Mouse (Mus musculus) adrenal gland, postnatal 10 days (tissue): ENCODE data around the gene Ugt1a5. TPM values are rescaled to one million over a fixed set of nuclear protein-coding genes. Genes with fewer than 3 reads are reported as not detected.

Experiments used
- DNase-seq: peaks from one replicate; pipeline ENCODE4 v3.0.0; 2021; ENCODE audit warnings: mixed read lengths
- total RNA-seq, 2 experiments: library from RNA; stranded (reverse); gene quantifications; 2 replicates each; pipeline ENCODE4 v1.2.3; 2021

Ugt1a5 gene
- total RNA-seq, 2 experiments from 2014 or later: 0.48 to 0.61 TPM

DNA sequence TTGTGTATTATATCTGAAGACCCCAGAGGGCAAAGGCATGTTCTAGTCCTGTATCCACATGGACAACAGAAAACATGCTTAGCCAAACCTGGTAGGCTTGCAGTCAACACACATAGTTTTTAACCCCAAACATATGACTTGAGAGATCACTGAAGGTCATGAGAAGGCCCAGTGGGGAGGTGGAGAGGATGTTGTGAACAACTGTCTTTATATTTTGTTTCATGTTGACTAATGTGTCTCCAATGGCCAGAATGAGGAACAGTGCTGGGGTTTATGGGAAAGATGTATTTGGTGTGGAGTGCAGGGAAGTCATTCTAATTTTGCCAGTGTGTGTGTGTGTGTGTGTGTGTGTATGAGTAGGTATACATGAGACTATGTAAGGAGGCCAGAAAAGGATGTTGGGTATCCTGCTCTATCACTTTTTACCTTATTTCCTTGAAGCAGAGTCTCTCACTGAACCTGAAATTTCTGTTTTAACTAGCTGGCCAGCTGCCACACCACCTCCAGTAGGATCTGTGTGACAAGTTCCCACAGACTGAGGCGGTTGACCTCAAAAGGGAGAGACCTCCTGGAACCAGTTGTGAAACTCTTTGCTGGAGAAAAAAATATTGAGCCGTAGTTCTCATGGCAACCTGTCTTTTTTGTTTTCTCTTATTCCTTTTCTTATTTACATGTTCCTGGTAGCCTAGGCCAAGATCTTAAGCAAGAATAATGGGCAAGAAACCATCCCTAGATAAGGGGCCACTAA lies 58.4 kb downstream of the Ugt1a5 start:
- DNase-seq: peak; percentile 74

- DNase-seq: peak; percentile 7
Measured at GRCm38 (mm10) chr1:88225301-88225700, 59.5 kb downstream of the Ugt1a5 start.

DNA sequence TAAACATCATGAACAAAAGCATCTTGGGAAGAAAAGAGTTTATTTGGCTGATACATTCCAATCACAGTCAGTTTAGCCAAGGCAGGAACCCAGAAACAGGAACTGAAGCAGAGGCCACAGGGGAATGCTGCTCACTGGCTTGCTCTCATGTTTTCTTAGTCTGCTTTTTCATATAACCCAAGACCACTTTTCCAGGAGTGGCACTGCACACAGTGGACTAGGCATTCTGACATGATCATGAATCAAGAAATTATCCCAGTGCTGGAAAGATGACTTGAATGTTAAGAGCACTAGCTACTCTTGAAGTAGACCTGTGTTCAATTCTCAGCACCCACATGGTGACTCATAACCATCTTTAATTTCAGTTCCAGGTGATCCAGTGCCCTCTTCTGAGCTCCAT lies 59.9 kb downstream of the Ugt1a5 start:
- DNase-seq: no peak

DNA sequence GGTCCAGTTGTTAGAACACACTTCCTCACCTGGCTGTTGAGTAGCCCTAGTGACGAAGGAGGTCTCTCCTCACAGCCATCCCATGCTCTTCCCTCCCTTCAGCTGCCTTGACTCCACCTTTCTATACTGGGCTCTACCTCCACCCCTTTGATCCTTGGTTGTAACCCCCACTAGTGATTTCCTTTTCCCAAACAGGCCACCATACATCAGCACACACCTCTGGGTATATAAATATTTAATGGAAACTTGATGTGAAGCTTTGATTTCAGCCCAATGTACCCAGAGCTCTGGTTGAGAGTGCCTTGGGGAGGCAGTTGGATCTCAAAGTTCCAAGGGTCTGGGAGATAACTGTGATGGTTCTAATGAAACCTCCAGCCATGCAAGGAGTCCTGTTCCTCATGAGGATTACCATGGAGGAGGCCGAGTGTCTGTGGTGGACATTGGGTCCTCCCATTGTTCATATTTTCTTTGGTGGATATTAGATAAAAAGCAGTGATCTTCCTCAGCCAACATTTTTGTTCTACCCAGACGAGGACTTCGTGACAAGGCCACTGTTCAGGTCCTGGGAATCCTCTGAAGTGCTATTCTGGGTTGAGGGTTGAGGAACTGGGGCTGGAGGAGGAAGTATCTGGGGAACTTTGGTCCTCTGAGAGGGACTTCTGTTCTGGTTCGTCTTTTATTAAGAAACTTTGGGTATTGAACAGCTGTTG lies 61.0 kb downstream of the Ugt1a5 start, which contains the start of gene Mroh2a:
Mroh2a (plus strand) TSS at position 317 of the 710 bp plus-strand sequence.
- DNase-seq: no peak

- no peak for DNase-seq
Measured at GRCm38 (mm10) chr1:88227482-88227881, 61.7 kb downstream of the Ugt1a5 start.

DNA sequence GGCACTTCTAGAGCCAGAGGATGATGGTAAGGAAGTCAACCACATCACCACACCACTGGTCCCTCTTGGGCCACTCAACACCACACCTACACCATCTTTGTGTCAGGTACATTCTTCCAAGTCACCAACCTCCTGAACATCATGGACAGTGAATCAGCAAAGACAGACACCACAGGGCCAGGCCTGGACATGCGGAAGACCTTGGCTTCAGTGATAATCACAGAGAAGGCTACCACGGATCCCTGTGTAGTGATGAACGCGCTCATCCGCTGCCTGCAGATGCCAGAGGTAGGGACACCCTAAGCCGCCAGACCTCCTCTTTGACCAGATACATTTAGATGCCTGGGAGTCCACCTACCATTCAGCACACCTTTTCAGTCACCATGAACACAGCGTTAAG lies 62.3 kb downstream of the Ugt1a5 start:
- DNase-seq: no peak

DNA sequence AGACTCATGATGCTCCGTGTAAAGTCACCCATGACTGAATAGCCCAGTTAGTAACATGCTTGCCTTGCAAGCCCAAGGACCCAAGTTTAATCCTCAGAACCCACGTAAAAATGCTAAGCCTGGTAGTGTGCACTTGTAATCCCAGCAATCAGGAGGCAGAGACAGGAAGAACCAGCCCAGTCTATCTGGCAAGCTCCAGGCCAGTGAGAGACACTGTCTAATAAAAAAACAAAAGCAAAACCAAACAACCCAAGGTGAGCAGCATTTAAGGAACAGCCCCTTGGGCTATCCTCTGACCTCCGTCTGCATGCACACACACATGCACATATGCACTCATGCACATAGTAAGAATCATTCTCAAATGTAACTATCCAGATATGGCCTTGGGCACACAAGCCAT lies 63.8 kb downstream of the Ugt1a5 start:
- DNase-seq: no peak

GRCm38 (mm10) chr1:88229986-88230385 lies 64.2 kb downstream of the Ugt1a5 start:
- DNase-seq: no peak

DNA sequence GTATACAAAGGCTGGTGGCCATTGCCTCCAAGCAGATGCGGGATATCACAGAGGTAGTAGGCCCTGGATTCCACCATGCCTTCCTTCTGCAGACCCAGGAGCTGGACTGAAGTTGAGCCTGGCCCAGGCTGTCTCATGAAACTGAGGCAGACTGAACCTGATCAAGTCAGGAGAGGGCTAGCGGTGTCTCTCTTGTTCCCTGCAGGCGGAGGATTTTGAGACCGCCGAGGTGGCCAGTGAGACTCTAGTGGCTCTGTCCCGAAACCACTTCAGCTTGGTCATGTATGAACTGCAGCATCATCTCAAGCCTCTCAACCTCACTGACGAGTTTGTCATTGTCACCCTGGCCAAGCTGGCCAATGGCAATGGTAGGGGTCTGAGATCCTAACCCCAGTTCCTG lies 64.6 kb downstream of the Ugt1a5 start:
- no peak for DNase-seq

DNA sequence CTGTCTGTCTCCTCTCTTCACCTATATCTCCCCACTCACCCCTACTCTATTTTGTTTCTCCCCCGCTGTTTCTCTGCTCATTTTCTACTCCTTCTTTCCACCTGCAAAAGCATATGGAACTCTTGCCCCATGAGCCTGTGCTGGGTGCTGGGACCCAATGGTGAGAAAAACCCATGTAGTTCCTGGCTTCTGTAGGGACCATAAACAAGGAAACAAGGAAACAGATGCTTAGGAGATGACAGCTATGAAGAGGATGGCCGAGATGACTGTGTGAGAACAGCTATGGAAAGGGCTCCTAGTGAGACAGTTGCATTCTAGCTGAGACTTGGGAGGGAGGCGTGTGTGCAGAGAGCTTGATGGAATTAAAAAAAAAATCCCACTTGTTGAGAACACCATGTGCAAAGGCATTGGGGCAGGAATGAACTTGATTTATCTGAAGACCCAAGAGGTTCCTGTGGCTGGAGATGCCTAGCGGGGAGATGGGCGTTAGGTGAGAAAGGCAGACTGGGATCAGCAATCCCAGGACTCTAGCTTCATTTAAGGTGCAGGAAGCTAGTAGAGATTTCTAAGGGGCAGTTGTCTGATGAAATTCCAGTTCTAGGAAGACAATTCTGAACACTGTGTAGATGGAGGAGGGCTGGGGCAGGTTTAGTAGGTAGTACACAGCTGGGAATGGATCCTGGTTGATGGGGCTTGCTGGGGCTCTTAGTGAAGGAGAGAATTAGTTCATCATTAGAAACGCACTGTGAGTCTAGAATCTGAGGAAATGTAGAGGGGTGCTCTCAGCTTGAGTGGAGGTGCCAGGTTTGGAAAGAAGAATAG lies 65.4 kb downstream of the Ugt1a5 start:
- no peak for DNase-seq

DNA sequence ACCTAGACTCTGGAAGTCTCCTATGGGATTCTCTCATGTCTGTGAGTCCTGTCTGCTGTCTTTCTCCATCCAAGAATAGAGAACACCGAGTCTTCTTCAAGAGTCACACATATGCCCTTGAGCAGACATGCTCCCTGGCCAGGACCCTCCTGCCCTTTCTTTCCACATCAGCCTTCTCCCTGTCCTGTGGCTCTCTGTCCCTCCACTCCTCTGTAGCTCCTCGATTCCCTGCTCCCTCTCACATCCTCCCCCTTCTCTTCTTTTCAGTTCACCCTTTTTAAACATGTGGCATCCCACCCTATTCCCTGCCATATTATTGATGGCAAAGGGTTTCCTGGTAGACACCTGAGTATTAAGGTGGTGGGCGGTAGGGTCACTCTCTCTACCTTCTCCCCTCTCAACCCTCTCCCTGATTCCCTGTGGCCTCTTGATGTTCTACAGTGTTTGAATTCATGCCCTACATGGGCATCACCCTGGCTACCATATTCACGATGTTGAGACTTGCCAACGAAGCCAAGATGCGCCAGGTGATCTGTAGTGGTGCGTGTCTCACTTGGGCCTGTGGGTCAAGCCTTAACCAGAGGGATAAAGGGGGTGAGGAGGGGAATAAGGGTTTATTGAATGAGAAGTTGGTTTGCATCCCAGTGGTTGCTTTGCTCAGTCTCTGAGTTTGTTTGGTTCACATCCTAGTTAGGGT lies 66.1 kb downstream of the Ugt1a5 start:
- no peak for DNase-seq

- DNase-seq: no peak
Measured at GRCm38 (mm10) chr1:88232664-88233380, 67.0 kb downstream of the Ugt1a5 start.

GRCm38 (mm10) chr1:88233421-88234247 lies 67.8 kb downstream of the Ugt1a5 start:
- no peak for DNase-seq

- DNase-seq: no peak
Measured at GRCm38 (mm10) chr1:88234248-88234610, 68.4 kb downstream of the Ugt1a5 start.

GRCm38 (mm10) chr1:88234646-88235045 lies 68.8 kb downstream of the Ugt1a5 start:
- DNase-seq: no peak

- DNase-seq: no peak
Measured at GRCm38 (mm10) chr1:88235046-88235893, 69.5 kb downstream of the Ugt1a5 start.

GRCm38 (mm10) chr1:88235894-88236415 lies 70.1 kb downstream of the Ugt1a5 start:
- DNase-seq: no peak

GRCm38 (mm10) chr1:88237311-88237710 lies 71.5 kb downstream of the Ugt1a5 start:
- DNase-seq: no peak

DNA sequence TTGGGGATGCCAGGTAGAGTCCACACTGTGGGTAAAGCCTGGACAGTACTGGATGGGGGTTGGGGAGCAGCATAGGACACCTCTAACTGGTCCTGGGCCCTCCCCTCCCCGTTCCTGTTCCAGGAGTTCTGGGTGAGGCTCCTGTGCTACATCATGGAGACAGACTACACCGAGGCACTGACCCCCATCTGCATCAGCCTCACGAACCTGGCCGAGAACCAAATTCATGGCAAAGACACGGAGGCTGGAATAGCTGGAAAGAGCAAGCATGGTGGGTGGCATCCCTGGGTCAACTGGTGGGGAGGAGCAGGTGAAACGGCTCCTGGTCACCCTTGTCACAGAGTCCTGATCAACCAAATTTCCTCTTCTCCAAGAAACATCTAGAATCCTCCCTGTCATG lies 73.0 kb downstream of the Ugt1a5 start:
- DNase-seq: no peak
